Mouse (Mus musculus) hematopoietic stem cell, adult 5-6 weeks (primary cell): Measurements from ENCODE around the gene Serpinf2. TPM values are rescaled to one million over a fixed set of nuclear protein-coding genes. Genes with fewer than 3 reads are reported as not detected.
"Not testable (repeated sequence)": the region's sequence is repeated elsewhere in the genome, so short reads cannot be mapped to it uniquely, and the experiment has no call there.

ENCODE experiments used
- ATAC-seq, 2 experiments: fragments of 125-278 bp in 1 of 2; replicated peaks in 1 of 2; 2 replicates each; pipeline ENCODE4 v1.8.0; 2016 to 2017; ENCODE audit warnings: inconsistent platforms in 2 of 2, mild to moderate bottlenecking in 2 of 2, moderate number of reproducible peaks in 2 of 2, low read depth in 1 of 2, moderate TSS enrichment in 1 of 2; ENCODE audit not compliant: low FRiP score in 2 of 2, poor library complexity in 2 of 2, severe bottlenecking in 2 of 2, insufficient read depth in 1 of 2, low TSS enrichment in 1 of 2
- total RNA-seq: library from RNA; stranded (forward); fragments of 172-1452, 232-1000 nt; gene quantifications from 2 replicates; pipeline ENCODE4 v1.2.3, GENCODE M21; 2017

Serpinf2 gene
- total RNA-seq, 1 experiment from 2014 or later: not detected

DNA sequence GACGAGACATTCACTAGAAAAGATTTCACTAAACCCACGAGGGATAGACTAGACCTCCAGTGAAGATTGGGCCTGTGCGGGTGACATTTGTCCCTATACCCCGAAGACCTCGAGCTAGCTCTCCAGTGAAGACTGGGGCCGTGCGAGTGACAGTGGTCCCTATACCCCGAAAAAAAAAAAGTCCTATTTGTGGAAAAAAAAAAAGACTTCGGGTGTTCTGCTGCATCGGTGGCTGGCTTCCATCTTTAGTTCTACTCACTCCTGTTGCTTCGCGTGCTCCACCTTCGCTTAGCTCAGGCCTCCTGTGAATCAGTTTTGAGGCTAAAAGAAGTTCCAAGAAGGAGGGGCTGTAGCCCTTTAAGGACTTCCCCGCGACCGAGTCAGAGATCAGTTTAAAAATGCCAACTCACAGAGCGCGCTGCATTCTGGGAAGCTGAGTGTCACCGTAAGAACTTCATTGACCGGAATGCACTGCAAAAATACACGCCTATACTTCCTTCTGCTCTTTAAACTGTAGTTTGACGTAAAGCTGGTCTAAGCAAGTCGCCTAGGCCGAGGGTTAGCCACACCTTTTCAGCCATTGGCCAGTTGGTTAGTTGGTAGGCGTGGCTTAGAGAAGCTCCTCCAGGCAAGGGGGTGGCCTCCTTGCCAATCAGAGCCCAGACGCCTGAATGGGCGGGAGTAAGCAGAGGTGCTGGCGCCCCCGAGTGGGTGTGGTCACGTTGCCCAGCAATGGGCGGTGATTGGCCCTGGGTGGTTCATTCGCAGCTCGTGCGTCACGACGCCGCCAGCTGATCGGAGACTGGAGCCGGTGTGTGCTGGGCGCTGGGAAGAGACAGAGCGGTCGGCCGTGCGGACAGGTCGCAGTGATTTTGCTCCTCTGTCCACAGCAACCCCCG lies 21.7 kb upstream of the Serpinf2 start, which contains the start of gene Tlcd2:
Tlcd2 (plus strand) TSS at position 872 of the 899 bp plus-strand sequence.
- ATAC-seq: peak; percentile 83 to 86

DNA sequence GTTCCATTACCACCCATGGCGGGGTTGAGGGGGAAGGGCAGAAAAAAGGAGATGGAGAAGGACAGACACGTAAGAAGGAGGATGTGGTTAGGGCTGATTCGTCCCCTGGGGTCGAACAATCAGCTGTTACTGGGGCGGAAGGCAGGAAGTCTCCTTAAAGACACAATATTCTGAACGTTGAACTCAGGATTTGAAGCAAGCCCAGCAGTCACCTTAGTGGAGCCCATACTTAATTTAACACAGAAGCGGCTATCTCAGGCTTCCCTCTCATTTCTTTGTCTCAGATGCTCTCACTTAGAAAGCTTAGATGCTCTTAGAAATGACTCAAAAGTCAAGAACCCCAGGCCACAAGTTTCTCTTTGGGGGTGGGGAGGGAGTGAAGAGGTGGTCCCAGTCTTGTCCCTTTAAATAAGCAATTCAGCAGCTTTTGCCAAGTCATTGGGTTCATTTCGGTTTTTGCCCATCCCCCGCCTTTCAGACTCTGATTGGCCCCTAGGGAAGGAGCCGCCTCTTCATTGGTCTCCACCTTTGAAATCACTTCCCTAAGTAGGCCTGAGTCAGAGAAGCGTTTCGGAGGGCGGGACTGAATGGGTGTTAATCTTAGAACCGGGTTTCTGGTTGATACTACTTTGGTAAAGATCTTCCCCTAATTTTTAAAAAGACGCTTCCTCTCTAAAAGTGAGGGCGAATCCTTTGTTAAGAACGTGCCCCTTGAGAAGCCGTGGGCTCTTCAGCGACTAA lies 20.9 kb upstream of the Serpinf2 start:
- ATAC-seq: peak; percentile 46 to 55

DNA sequence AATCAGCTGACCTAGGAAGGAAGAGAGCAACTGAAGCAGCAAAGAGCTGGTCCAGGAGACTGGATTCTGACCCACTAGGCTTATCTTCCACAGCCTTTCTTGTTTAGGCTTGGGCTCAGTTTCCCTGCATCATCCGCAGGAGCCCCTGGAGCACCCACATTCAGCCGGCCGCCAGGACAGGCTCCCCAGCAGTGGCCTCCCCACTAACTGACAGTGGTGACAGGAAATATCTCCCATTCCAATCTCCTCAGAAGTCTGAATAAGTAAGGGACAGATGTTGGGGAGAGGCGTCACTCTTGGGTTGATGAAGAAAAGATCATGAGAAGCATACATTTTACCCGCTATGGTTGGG lies 20.3 kb upstream of the Serpinf2 start:
- ATAC-seq: no peak

DNA sequence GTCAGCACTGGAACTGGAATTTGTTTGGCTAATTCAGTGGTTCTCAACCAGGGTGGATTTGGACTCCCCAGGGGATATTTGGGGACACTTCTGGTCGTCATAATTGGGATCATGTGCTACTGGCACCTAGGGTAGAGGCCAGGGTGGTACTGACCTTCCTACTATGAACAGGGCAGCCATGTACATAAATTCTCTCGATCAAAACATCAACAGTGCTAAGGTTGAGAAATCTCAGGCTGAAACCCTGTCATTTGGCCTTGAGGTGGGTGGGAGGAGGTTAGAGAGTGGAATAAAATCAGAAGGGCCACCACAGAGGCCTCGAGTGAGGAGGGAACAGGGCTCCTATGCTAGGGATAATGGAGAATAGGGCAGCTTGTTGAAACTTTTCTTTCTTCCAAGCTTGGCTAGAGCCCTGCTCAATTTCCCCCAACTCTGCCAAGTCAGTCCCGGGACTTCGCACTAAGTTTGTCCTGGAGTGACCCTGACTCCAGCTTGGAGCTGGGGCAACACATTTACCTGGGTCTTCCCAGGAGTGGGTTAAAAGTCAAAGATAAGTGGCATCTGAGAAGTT lies 19.8 kb upstream of the Serpinf2 start:
- ATAC-seq: no peak

DNA sequence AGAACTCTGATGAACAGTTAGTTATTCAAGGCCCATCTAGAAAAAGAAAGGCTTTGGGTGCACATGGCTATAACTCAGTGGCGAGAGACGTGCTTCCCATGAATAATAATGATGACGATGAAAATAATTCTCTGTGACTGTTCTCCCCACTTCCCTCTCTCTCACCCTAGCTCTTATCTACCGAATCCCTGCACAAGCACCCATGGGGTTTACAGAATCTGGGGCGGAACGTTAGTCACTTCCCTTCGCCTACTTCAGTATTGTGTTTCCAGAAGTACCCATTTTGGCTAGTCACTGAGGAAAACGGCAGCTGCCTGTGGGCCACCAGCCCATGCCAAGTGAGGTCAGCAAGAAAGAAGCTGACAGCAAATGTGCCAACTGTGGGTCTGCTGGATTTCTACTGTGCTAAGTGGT lies 19.2 kb upstream of the Serpinf2 start:
- peak in 1 of 2 experiments; percentile 3; a peak in 1 of 4 replicates for ATAC-seq

DNA sequence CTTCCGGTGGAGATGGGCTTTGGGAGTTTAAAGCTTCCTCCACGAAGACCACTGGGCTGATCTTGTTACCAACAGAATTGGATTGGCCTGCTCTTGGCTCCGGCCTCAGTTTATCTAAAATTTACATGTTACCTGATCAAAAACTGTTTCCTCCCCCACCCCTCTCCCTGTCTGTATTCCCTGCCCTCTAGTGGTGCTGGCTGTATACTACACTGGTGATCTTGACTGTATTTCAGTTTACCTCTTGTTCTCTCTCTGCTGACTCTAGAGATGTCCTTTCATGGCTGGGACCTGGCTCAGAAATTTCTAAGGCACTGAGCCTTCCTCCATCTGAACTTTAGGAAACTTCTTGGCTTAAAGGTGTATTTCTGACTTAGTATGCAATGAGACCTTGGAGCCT lies 18.8 kb upstream of the Serpinf2 start:
- ATAC-seq: no peak

DNA sequence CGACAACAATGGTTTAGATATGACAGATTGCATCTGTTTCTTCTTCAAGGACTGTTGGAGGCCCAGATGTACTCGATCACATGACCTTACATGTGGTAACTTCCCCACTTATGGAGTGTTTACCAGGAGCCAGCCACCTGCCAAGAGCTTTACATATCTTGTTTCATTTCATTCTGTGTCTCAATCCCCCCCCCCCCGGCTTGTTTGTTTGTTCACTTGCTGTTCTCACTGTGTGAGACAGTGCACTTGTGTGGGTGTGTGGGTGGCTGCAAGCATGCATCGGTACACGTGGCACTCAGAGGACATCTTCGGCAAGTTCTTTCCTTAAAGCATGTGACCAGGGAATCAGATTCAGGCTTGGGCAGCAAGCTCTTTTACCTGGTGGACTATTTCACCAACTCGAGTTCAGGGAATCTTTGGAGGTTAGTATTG lies 17.1 kb upstream of the Serpinf2 start:
- ATAC-seq: no peak

DNA sequence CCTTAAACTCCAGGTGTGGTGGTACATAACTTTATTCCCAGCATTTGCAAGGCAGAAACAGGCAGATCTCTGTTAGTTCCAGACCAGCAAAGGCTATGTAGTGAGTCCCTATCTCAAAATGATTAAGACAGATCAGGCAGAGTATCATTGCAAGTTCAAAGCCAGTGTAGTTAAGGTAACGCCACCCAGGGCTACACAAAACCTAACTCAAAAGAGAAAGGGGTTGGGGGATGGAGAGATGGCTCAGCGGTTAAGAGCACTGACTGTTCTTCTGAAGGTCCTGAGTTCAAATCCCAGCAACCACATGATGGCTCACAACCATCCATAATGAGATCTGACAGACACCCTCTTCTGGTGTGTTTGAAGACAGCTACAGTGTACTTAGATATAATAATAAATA lies 16.6 kb upstream of the Serpinf2 start:
- not testable (repeated sequence) for ATAC-seq

DNA sequence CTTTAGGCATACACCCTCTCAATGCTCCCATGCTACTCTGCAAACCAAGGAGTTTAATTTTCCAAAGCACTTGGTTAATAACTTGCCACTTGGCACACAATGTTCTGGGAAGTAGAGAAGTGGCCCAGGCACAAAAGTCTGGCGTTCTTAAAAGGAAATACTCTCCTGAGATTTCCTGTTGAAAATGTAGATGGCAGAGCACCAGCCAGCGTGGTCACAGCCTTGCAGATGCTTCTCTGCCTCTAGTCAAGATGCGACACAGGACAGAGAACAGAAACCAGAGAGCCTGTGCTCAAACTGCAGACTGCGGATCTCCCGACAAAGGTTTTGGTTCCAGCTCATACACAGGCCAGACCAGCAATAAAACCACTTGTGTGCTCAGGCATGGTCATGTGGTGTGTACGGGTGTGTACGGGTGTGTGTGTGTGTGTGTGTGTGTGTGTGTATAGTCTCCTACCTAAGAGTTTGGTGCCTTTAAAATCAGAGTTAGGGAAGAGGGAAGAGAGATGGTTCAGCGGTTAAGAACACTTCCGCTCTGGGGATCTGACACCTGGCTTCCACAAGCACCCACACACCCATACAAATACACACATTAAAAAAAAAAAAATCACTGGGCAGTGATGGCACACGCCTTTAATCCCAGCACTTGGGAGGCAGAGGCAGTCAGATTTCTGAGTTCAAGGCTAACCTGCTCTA lies 15.8 kb upstream of the Serpinf2 start:
- no peak for ATAC-seq

DNA sequence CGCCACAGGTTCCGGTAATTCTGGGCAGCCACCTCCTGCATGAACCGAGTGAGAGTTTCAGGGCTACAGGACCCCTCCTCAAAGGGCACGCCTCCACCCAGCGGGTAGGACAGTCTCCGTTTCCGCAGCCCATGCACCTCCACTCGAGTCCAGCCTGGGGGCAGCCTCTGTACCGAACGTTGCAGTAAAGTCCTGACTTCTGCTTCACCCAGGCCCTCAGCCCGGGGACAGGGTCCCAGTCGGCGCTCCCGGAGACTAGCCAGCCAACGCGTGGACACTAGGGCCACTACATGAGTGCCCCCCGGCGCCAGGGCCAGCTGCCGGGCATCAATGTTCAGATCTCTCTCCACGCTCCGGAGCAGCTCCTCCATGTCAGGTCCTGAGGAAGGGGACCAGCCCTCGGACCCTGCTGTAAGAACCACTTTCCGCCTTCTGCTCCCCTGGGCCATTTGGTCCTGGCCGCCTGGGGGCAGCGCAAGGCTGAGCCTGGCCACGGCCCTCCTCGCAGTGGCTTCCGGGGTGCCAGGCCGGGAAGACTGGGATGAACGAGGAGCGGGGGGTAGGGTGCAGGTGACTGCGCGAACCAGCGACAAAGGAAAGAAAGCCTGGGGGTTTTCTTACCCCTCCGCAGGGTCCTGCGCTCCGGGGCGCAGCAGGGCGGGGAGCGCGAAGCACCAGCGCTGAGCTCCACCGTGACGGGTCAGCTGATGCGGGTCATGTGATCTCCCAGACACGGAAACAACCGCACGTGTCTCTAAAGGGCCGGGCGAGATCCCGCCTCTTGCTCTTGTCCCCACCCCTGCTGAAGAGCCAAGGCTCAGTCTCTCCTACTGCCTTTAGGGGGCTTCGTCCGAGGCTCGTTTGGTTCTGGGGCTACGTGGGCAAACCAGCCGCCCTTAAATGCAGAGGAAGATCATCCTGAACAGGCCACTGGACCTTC lies 14.9 kb upstream of the Serpinf2 start, which contains the start of gene Wdr81:
Wdr81 (minus strand) TSS at position 727 of the 940 bp plus-strand sequence.
- ATAC-seq: peak; percentile 83

DNA sequence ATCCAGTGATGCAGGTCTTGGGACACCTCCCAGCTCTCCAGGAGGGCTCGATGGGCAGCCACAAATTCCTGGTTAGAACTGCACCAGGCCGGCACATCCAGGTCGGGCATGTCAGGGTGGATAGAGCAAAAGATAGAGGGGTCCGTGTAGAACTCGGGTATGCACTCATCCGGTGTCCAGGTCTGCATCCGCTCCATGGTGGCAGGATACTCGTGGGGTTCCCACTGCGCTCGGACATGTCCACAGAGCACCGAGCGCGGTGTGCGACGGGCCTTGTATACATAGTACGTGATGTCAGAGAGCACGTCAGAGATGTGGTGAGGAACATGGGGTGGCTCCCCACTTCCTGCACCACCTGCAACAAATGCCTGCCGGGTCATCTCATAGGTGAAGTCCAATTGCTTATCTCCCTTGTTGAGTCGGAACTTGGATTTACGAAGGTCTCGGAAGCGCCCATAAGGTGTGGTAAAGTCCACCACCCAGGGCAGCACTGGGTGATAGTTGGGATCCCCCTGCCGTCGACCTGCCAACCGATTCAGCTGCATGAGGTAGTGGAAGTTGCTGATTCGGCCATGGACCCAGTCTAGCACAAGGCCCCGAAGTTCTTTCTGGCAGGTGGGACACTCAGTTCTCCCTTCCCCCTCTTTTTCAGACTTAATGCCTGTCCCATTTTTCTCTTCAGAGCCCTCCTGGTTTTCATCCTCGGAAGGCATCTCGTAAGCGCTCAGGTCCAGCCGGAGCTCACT lies 13.6 kb upstream of the Serpinf2 start:
- no peak for ATAC-seq

DNA sequence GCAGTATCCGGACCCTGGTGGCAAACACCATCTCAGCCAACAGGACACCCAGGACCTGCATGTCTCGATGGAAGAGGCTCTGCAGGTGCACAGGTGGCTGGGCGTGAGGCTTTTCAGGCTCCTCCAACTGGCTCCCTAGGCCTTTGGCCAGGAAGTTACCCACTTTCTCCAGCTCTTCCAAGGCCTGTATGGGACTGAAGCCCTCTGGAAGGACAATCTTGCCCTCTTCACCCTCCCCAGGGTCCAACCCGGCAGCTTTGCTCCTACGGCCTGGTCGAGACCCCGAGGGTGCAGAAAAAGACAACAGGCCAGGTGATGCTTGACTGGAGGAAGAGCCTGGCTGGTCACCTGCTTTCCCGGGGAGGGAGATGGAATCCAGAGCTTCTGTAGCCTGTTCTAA lies 12.7 kb upstream of the Serpinf2 start:
- ATAC-seq: no peak

DNA sequence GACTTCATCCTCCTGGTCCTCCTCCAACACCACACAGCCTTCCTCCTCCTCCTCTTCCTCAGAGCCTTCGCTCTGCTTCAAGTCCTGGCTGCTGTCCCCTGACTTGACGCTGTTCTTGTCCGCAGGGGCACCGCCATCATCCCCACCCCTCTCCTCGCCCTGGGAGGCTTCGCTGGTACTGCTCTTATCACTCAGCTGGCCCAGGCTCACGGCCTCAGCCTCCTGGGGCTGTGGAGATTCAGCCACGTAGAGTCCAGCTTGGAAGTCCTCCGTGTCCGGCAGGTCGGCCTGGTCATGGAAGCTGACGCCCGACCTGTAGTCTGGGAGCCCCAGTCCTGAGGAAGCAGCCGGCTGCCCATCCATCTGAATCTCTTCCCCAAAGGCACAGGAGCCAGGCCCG lies 11.5 kb upstream of the Serpinf2 start:
- no peak for ATAC-seq

DNA sequence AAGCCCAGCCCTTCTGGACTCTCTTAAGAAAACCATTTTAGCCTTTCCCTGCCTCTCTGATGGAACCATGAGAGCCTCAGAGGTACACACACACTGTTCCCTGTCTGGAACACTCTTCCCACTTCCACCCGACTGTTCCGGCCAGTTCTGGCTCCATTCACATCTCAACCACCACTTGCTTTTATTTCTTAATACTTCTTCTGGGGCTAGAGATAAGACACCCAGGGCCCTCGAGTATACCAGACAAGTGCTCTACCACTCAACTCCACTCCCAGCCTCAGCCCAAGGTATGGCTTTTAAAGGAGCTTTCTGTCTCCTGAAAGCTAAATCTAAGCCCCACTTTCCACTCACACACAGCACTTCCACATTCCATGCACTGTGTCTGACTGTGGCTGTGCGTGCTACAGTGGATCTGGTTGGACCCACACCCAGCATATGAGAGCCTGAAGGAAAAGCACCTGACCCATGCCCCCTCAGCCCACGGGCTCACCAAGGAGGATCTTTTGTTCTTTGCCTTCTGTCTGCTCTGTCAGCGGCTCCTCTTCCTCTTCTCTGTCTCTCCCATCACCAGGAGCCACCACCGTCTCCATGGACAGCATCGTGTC lies 11.0 kb upstream of the Serpinf2 start:
- no peak for ATAC-seq

DNA sequence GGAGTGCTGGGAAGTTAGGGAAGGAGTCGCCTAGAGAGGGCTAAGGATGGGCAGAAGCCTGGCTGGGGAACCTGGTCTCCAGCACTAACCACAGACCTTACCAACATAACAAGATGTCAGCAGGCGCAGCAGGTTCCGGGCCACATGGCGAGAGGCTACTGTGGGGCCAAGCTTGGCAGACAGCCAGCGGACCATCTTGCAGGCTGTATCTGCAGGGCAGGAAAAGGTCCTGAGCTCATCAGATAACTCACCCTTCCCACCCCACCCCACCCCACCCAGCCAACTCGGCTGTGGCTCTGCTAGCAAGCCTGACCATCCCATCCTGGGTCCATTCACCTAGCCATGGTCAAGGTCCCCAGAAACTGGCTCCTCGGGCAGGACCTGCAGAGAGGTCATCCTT lies 10.3 kb upstream of the Serpinf2 start:
- no peak for ATAC-seq

DNA sequence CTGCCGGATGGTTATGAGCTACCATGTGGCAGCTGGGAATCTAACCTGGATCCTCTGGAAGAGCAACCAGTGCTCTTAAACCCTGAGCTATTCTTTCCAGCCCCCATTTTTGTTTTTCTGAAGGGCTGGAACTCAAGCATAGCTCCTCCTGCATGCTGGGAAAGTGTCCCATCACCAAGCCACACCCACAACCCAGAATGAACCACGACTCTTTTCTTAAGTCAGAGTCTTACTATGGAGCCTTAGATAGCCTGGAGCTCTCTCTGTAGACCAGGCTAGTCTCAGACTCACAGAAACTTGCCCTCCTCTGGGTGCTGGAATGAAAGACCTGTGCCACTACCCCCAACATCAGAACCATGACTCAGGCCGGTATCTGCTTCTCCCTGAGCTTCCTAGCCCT lies 9.2 kb upstream of the Serpinf2 start:
- no peak for ATAC-seq
